Mouse (Mus musculus): ENCODE data around the gene Padi4. TPM values are rescaled to one million over a fixed set of nuclear protein-coding genes. Genes with fewer than 3 reads are reported as not detected.

Padi4 gene
- total RNA-seq, 2 experiments from 2014 or later, result 2.8 to 5.1 TPM

- peak; percentile 69 for ATAC-seq (replicated peaks; ENCODE audit: poor library complexity, severe bottlenecking)
Observed at GRCm38 (mm10) chr4:140744654-140745053, 29.4 kb downstream of the Padi4 start.

DNA sequence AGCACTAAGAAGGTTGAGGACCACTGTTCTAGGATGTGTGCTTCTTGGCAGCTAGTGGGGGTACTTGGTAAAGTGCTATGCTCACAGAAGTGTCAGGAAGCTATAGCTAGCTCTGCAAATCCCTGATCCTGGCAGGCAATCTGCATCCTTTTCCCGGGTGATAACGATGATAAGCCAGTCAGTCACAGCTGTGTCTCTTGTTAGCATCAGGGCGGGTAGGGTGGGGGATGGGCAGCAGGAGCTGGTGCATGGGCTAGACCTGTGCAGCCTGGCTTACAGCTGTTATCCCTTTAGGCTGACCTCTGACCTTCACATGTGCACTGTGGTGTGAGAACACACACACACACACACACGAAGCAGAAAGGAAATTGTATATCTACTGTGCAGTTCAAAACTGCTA lies 30.9 kb downstream of the Padi4 start:
- ATAC-seq (replicated peaks; ENCODE audit: poor library complexity, severe bottlenecking), result no peak

GRCm38 (mm10) chr4:140742543-140742942 lies 31.5 kb downstream of the Padi4 start, which contains the start of gene Padi6:
Padi6 (minus strand) TSS chr4:140742643.
- ATAC-seq (replicated peaks; ENCODE audit: poor library complexity, severe bottlenecking), result no peak

- ATAC-seq (replicated peaks; ENCODE audit: poor library complexity, severe bottlenecking), result 0 out of 2 replicates have a peak, but pooled peaks have one; percentile 3
Observed at GRCm38 (mm10) chr4:140741401-140741800, 32.6 kb downstream of the Padi4 start.

DNA sequence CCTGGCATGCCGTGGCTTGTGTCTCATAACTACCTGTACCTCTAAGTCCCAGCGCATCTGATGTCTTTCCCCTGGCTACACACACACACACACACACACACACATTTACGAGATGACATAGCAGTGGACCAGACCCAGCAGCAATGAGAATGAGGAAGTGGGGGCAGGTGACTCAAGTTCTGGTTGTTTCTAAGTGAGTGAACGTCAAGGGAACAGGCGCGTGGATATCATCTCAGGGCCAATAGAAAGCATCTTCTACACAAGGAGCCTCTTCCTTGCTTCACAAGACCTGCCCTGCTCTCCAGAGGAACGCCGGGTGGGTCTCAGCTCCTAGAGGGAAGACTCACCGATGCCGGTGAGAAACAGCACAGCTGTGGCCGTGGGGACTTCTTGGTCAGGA lies 33.4 kb downstream of the Padi4 start:
- peak; percentile 65 for ATAC-seq (replicated peaks; ENCODE audit: poor library complexity, severe bottlenecking)

GRCm38 (mm10) chr4:140732871-140733270 lies 41.2 kb downstream of the Padi4 start:
- ATAC-seq (replicated peaks; ENCODE audit: poor library complexity, severe bottlenecking), result no peak

- ATAC-seq (replicated peaks; ENCODE audit: poor library complexity, severe bottlenecking), result no peak
Observed at GRCm38 (mm10) chr4:140731654-140732053, 42.4 kb downstream of the Padi4 start.

DNA sequence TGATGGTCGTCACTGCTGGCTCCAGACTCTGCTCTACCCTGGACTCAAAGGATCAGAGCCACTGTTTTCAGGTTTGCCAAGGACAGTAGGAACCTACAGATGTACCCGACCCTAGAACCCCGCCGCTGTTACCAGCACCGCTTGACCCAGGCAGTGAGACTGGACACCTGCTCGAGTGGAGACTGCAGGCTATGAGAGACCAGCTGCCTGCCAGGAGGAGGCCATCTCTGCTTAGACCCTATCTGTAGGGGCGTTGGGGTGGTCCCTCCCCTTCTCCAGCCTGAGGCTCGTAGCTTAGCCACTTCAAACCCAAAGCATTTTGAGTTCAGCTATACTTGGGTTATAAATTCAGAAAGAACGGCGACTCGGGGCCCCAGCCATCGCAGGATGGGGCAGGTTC lies 47.1 kb downstream of the Padi4 start:
- no peak for ATAC-seq (replicated peaks; ENCODE audit: poor library complexity, severe bottlenecking)

DNA sequence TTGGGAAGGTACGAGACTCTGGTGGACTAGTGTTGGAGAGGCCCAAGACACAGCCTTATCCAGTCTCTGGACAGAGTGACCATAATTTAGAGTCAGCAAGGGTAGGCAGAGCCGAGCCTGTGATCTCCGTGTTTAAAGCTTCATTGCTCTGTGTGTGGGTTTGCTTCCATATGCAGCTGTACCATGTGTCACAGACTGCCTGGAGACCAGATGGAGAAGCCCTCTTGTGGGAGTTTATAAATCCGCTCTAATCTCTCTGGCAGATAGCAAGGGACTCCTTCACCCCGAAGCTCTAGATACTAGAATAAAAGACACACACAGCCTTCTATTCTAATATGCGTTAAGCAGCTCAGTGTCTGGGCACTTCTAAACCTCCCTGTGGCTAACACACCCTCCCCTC lies 49.3 kb downstream of the Padi4 start:
- ATAC-seq (replicated peaks; ENCODE audit: poor library complexity, severe bottlenecking), result no peak

- ATAC-seq (replicated peaks; ENCODE audit: poor library complexity, severe bottlenecking), result 0 out of 2 replicates have a peak, but pooled peaks have one; percentile 25
Observed at GRCm38 (mm10) chr4:140723801-140724200, 50.2 kb downstream of the Padi4 start.

GRCm38 (mm10) chr4:140723192-140723591 lies 50.8 kb downstream of the Padi4 start:
- ATAC-seq (replicated peaks; ENCODE audit: poor library complexity, severe bottlenecking), result no peak

GRCm38 (mm10) chr4:140722710-140723109 lies 51.3 kb downstream of the Padi4 start:
- ATAC-seq (replicated peaks; ENCODE audit: poor library complexity, severe bottlenecking), result no peak

DNA sequence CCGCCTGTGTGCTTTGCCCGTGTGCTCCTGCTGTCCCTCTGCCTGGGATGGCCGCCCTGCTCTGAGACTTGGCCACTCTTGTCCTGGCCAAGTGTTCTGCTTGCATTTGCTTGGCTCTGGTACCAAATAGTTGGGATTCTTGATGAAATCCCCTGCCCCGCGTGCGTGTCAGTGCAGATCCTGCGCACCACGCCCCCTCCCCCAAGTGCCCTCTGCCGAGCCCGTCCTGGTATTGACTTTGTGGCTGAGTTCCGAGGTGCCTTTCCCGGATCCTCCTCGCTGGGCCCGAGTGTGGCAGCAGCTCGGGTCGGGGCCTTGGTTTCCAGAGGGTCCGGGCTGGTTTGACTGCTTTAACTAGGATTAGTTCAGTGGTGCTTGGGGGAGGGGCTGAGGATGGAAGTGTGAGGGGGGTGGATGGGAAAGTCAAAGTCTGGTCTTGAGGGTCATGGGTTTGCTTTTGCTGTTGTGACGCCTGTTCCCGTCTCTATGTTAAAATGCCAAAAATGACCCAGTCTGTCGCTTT lies 52.0 kb downstream of the Padi4 start:
- ATAC-seq (replicated peaks; ENCODE audit: poor library complexity, severe bottlenecking), result no peak

GRCm38 (mm10) chr4:140720091-140720490 lies 53.9 kb downstream of the Padi4 start:
- no peak for ATAC-seq (replicated peaks; ENCODE audit: poor library complexity, severe bottlenecking)

DNA sequence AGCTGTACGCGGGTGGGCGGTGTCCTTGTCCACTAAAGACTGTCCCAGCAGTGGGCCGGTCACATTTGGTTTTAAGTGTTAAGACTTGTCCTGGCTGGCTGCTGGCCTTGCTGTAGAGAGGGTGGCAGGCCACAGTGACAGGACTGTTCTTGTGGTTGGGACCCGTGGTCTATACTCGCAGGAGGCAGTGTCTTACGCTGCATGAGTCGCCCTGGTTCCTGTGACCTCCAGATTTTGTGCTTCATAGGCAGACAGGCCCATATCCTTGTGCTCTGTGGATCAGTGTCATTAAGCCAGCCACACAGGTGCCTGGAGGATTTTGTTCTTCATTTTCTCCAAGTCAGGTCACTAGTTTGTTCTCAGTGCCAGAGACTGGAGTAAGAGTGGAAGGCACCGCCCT lies 55.6 kb downstream of the Padi4 start:
- ATAC-seq (replicated peaks; ENCODE audit: poor library complexity, severe bottlenecking), result no peak

GRCm38 (mm10) chr4:140716994-140717393 lies 57.0 kb downstream of the Padi4 start:
- no peak for ATAC-seq (replicated peaks; ENCODE audit: poor library complexity, severe bottlenecking)

DNA sequence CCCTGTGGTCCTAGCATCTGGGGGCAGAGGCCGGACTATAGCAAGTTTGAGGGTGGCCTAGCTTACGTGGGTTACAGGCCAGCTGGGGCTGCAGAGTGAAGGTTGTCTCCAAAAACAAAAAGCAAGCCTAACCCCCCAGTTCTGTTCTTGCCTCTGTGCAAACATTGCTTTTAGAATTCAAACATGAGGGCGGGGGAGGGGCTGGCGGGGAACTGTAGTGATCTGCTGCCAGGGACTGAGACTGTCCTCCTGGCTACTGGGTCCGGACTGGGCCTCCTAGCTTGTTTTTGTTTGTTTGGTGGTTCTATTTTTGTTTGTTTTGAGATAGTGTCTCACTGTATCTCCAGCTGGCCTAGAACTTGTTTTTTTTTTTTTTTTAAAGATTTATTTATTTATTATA lies 59.5 kb downstream of the Padi4 start:
- no peak for ATAC-seq (replicated peaks; ENCODE audit: poor library complexity, severe bottlenecking)

GRCm38 (mm10) chr4:140713480-140714365 lies 60.3 kb downstream of the Padi4 start:
- peak; percentile 81 for ATAC-seq (replicated peaks; ENCODE audit: poor library complexity, severe bottlenecking)

- ATAC-seq (replicated peaks; ENCODE audit: poor library complexity, severe bottlenecking), result no peak
Observed at GRCm38 (mm10) chr4:140711360-140711759, 62.7 kb downstream of the Padi4 start.

DNA sequence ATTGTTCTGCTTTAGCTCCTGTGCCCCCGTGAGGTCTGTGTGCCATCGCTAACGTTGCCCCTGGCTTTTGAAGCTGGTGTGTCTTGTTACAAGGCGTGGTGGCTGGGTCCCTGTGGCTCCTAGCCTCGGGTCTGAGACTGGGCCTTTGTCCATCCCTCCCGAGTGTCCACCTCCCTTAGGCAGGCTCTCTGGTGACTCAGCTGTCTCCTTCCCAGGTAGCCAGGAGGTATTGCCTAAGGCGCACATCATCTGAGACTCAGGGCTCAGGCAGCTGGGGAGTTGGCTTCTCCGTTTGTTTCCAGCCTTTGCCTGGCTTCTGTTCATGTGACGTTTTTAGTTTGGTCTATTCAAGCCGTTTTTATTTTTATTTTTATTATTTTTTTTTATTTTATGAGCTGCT lies 63.3 kb downstream of the Padi4 start:
- ATAC-seq (replicated peaks; ENCODE audit: poor library complexity, severe bottlenecking), result no peak

- ATAC-seq (replicated peaks; ENCODE audit: poor library complexity, severe bottlenecking), result no peak
Observed at GRCm38 (mm10) chr4:140709617-140710016, 64.4 kb downstream of the Padi4 start.

GRCm38 (mm10) chr4:140709111-140709510 lies 64.9 kb downstream of the Padi4 start:
- ATAC-seq (replicated peaks; ENCODE audit: poor library complexity, severe bottlenecking), result no peak

All from granulocyte monocyte progenitor cell, adult 5-6 weeks (primary cell).